Mouse (Mus musculus): Measurements from ENCODE around the gene Alkbh1. TPM values are rescaled to one million over a fixed set of nuclear protein-coding genes. Genes with fewer than 3 reads are reported as not detected.

Alkbh1 gene
- 10 to 100 TPM in 1 of 2 experiments, 1 to 10 TPM in 1; 5.7 to 11.3 TPM for polyA plus RNA-seq (2012; fragmentation: generic; extraction: Trizol)

DNA sequence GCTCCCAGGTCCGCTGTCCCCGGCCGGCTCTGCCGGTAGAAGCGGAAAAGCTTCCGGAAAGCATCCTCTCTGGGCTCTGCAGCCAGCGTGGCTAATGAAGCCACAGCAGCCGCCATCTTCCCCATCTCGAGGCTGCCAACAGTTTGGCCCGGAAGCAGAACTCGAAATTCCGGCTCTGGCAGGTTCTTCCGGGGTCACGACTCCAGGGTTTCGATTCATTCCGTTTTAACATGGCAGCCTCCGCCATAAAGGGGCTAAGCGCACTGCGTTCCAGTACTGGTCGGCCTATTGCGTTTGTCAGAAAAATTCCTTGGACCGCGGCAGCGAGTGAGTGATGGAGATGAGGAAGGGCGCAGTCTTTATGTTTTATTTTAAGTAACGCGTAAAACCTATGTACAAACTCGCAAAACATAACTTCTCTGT lies at the start of gene Alkbh1, which contains the start of gene Slirp:
Gene Alkbh1, minus strand, starts transcription at position 318 of the 423 bp plus-strand sequence.
Gene Slirp, plus strand, starts transcription at position 197 of the 423 bp plus-strand sequence.

DNA sequence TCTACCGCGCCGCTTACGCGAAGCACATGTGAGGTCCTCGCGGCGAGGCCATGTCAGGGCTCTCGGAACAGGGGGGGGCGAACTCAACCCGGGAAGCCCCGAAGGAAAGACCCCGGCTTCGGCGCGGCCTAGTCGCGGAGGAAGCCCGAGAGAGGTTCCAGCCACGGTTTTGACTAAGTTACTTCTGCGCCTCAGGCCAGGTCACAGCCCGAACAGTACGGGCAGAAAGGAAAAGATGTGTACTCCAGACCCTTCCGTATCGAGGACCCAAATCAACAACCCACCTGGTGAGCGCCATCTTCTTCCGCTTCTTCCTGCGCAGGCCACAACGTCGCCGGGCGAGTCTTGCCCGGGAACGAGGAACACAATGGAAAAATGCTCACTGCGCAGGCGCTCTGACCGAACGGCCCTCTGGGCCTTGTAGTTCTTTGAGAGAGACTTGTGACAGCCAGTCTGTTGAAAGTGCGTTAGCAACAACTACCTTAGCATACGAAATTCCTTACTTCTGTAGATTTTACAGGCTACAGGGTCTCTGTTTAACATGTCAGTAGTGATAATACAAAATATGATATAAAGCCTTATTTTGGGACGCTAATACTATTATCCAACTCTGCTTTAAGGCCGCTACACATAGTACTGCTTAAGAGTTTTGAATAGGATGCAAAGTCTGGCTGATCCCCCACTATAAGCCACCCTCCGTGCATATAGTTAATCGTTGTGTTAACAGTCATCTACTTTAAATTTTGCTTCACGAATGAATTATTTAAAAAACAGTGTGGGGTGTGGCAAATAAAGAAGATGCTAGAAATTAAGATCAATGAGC lies 28.4 kb upstream of the Alkbh1 start, which contains the start of gene Snw1:
Gene Snw1, minus strand, starts transcription at position 311 of the 823 bp plus-strand sequence.

DNA sequence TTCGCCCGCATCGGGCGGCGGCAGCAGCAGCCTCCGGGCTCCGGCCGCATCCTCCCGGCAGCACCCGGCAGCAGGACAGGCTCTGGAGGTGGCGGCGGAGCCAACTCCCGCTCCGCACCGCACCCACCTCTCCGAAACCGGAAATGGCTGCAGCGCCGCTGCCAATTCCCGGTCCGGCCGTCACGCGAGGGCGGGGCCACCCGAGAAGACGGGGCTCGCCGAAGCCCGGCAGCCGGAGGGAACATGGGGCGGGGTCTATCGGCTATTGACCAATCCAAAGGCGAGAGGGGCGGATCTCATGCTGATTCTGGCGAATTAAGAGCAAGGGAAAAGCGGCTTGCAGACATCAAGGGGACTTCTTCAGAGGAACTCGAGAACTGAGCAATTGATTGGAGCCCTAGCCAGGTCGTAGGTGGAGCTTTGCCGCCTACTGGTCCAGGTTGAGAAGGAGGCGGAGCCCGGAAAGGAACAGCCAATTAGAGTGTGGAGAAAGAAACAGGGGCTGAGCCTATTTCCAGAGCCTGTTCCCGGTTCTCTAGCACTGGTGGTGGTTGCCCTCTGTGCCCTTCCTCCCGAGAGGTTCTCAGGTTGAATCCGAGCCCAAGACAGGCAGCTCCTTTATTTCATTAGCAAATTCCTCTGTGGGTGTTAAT lies 55.6 kb downstream of the Alkbh1 start, which contains the start of gene Sptlc2:
Gene Sptlc2, minus strand, starts transcription at position 234 of the 653 bp plus-strand sequence.

Other genes starting within 250 kb of the Alkbh1 start
- under 1 TPM; 0.05 to 0.54 TPM for gene Samd15, start 244.3 kb downstream of the Alkbh1 start, polyA plus RNA-seq (2012; fragmentation: generic; extraction: Trizol)
- gene Tmed8, start 243.6 kb downstream of the Alkbh1 start, polyA plus RNA-seq (2012; fragmentation: generic; extraction: Trizol): 1 to 10 TPM in 1 of 2 experiments, under 1 TPM in 1; 0.25 to 1.7 TPM
- gene Noxred1, start 205.3 kb downstream of the Alkbh1 start, polyA plus RNA-seq (2012; fragmentation: generic; extraction: Trizol): under 1 TPM; 0.07 to 0.61 TPM
- gene Vipas39, start 177.8 kb downstream of the Alkbh1 start, polyA plus RNA-seq (2012; fragmentation: generic; extraction: Trizol): 10 to 100 TPM in 1 of 2 experiments, 1 to 10 TPM in 1; 7.7 to 31.7 TPM
- gene Ahsa1, start 177.5 kb downstream of the Alkbh1 start, polyA plus RNA-seq (2012; fragmentation: generic; extraction: Trizol): 100 to 1,000 TPM in 1 of 2 experiments, 10 to 100 TPM in 1; 63.0 to 114 TPM
- under 1 TPM; 0.29 to 0.93 TPM for gene Ism2, start 144.3 kb downstream of the Alkbh1 start, polyA plus RNA-seq (2012; fragmentation: generic; extraction: Trizol)
- 10 to 100 TPM; 10.8 to 38.9 TPM for gene Sptlc2, start 55.7 kb downstream of the Alkbh1 start, polyA plus RNA-seq (2012; fragmentation: generic; extraction: Trizol)
- 10 to 100 TPM; 20.7 to 75.6 TPM for gene Slirp, start 121 bp downstream of the Alkbh1 start, polyA plus RNA-seq (2012; fragmentation: generic; extraction: Trizol)
- 10 to 100 TPM; 15.7 to 55.0 TPM for gene Snw1, start 28.3 kb upstream of the Alkbh1 start, polyA plus RNA-seq (2012; fragmentation: generic; extraction: Trizol)
- gene Gm5788, start 50.7 kb upstream of the Alkbh1 start, polyA plus RNA-seq (2012; fragmentation: generic; extraction: Trizol): not detected
- under 1 TPM in 1 of 2 experiments, not detected in 1; 0.01 TPM for gene Gm8300, start 70.3 kb upstream of the Alkbh1 start, polyA plus RNA-seq (2012; fragmentation: generic; extraction: Trizol)
- gene Oog1, start 158.7 kb upstream of the Alkbh1 start, polyA plus RNA-seq (2012; fragmentation: generic; extraction: Trizol): under 1 TPM in 1 of 2 experiments, not detected in 1; 0.02 TPM
- gene Gm4027, start 174.9 kb upstream of the Alkbh1 start, polyA plus RNA-seq (2012; fragmentation: generic; extraction: Trizol): not detected
- gene Gm16381, start 200.6 kb upstream of the Alkbh1 start, polyA plus RNA-seq (2012; fragmentation: generic; extraction: Trizol): not detected

Measured in C3H10T1/2 (cell line).